Mouse (Mus musculus): Measurements from ENCODE around the gene Atxn3.
"Not testable (repeated sequence)": the region's sequence is repeated elsewhere in the genome, so short reads cannot be mapped to it uniquely, and the experiment has no call there.

The Atxn3 gene

GRCm38 (mm10) chr12:101957942-101958544, at the start of gene Atxn3:
TSS of gene Atxn3 (minus strand) at chr12:101958246.
- peak; percentile 96 to 99 for DNase-seq (ENCODE audit: low spot score in 2 of 2)

- no peak for DNase-seq (ENCODE audit: low spot score in 2 of 2)
These were observed 42.7 kb upstream of the Atxn3 start for GRCm38 (mm10) chr12:102000785-102001184.

GRCm38 (mm10) chr12:101998929-101999328, 40.9 kb upstream of the Atxn3 start:
- DNase-seq (ENCODE audit: low spot score in 2 of 2), result no peak

- no peak for DNase-seq (ENCODE audit: low spot score in 2 of 2)
These were observed 36.8 kb upstream of the Atxn3 start for GRCm38 (mm10) chr12:101994576-101995467.

DNA sequence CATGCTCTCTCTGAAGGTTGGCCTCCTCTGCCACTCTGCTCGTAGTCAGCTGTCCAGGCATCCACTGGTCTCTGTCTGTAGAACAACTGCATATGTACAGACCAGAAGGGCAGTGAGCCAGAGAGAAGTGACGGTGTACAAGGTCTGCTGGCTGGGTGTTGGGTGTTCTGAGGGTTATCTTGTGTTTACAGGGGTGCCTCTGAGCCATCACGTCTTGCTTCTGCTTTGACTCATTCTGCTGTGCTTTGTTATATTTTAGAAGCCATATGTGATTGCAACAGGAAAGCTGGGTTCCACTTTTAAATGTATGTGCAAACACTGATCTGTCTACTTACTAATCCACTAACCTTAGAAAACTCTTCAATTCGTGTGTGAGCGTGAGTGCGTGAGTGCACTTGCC, 29.6 kb upstream of the Atxn3 start:
- DNase-seq (ENCODE audit: low spot score in 2 of 2), result no peak

DNA sequence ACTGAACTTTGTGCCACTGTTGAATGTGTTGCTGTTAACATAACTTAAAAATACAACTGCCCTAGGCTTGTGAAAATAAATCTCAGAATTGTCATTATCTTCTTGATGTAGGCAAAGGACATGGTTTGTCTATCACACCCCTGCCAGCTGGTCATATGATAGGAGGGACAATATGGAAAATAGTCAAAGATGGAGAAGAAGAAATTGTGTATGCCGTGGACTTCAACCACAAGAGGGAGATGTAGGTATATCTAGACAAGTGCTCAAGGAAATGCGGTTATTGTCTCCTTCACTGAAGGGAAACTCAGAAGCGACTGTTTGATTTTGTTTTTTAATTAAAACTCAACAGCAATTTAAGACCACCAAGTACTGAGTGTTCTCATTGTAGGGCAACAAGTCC, 27.1 kb upstream of the Atxn3 start:
- DNase-seq (ENCODE audit: low spot score in 2 of 2), result no peak

- DNase-seq (ENCODE audit: low spot score in 2 of 2), result no peak
These were observed 24.9 kb upstream of the Atxn3 start for GRCm38 (mm10) chr12:101982977-101983376.

DNA sequence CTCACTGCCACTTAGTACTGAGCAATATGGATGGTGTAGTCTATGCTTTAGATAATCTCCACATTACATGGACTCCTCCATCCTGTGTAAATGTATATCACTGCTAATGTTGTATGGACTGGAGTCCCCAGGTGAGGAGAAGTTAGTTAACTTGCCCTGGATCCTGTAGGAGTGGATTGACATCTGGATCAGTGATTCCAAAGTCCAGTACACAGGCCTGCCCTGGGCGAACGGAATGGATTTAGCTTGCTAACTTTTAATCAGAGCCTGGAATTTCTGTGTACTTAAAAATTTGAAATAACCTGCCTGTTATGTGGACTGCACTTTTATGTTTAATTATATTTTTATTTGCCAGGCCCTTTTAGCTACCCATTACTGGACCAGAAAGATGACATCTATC, 23.5 kb upstream of the Atxn3 start:
- no peak for DNase-seq (ENCODE audit: low spot score in 2 of 2)

GRCm38 (mm10) chr12:101980266-101980665, 22.2 kb upstream of the Atxn3 start:
- no peak for DNase-seq (ENCODE audit: low spot score in 2 of 2)

- no peak for DNase-seq (ENCODE audit: low spot score in 2 of 2)
These were observed 21.2 kb upstream of the Atxn3 start for GRCm38 (mm10) chr12:101979213-101979750.

DNA sequence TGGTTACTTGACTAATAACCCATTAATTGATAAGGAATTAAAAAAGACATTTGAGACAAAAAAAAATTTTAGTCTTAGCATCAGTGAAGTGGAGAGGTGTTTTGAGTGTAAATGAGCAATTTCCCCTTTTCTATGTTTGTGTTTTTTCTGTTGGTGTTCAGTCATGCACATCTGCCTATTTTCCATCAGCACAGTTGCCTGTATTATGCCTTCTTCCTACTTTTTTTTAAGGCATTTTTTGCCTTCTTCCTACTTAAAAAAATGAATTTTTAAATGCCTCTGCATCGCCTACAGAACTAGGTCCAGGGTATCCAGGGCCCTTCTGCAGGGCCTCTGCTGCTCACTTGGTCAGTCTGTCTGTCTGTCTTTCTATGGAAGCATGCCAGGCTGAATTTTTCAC, 20.5 kb upstream of the Atxn3 start:
- DNase-seq (ENCODE audit: low spot score in 2 of 2), result no peak

DNA sequence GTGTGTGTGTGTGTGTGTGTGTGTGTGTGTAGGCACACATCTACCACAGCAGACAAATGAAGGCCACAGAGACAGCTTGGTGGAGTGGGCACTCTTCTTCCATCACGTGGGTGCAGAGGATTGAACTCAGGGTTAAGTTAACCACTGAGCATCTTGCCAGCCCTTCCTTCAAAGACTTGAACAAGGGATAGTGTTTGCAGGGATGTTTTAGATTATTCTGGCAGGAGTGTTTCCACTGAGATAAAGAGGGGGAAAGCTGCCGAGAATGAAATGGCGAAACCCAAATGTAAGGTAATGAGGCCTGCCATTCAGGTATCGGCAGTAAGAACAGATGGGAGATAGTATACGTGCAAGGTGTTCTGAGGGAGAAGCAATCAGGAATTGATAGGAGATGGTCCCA, 20.1 kb upstream of the Atxn3 start:
- DNase-seq (ENCODE audit: low spot score in 2 of 2), result no peak

DNA sequence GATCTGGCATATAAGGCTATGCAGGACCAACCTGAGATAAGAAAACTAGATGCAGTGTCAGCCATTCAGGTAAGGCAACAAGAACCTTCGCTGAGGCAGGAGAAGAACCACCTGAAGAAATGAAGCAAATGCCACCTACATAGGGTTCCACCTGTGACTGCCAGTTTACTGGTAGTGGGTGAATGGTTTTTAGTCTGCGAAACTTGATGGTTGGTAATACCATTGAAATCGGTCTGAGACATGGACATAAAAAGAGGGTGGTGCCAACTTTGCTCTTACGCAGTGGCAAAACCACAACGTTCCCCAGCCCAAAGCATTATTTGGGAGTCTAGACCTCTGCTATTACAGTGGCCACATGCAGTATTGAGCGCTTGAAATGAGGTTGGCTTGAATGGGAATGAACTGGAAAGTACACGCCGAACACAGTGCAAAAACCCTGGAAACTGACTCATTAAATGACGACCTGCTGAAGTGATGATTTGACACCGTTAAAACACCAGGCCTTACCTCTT, 19.4 kb upstream of the Atxn3 start:
- DNase-seq (ENCODE audit: low spot score in 2 of 2), result no peak

DNA sequence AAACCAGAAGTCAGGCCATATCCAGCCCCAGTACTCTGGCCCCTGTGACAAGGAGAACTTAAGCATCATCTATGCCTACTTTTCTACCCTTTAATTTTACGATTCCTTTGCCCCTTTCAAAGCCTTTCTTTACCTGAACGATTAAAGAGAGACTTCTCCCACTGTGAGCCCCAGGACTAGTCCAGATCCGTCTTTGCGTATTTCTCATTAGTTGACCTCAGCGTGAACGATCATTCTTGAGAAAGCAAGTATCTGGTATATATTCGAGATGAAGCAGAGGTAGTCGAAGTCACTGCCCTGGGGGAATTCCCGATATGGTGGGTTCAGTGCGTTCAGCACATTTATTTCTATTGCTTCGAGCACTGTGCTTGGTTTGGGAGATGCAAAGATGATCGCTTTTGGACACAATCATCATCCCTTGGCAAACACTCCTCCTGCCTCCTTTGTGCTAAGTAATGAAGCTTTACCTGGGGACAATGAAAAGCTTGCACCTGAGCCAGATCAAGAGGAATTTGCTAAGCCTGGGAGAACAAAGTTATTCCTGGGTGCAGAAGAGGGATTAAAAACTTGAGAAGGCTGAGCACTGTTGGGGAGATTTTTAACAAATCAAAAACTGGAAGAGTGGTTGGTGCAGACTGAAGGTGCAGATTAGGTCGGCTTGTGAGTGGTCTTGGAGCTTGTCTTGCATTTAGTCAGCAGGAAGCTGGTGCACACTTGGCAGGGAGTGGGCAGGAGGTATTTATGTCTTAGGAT, 18.8 kb upstream of the Atxn3 start:
- no peak for DNase-seq (ENCODE audit: low spot score in 2 of 2)

DNA sequence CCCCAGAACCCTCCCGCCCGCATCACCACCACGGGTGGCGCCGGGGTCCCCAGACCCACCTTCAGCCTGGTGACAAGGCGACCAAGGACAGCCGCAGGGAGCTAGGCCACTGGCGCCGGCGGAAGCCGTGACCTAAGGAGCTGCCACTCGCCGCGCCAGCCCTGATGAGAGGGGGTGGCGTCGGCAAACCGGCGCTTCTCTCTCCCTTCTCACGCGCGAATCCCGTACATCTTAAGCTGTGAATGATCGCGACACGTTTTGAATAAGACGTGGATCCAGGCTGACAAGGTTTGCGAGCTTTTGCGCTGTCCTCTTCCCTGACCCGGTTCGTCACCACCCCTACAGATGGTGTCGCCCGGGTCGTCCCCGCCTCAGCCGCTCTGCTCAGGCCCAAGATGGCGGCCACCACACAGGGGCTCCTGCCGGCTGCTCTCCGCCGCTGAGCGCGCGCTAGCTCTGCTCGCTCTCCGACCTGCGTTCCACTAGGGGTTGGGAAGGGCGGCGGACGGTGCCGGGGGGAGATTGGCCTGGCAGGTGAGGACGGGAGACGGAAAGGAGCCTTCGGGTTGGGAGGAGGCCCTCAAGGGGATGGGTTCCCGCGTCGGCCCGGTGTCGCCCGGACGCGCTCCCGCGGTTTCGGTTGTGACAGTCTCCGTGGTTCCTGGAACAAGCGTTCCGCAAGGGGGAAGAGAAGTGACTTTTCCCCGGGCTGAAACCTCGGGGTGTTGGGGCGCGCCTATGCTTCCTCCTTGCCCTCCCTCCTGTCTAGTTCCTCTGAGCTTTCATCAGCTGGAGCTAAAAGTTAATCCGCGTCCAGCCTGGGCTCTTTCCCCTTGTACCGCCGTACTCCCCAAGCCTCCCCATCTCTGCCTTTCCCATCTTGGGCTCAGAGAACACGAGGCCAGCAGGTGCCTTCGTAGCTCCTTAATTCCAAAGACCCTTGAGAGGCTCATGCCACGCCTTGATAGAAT, 17.8 kb upstream of the Atxn3 start, which contains the start of gene Cpsf2:
Gene Cpsf2 (plus strand): TSS at position 388 of the 971 bp plus-strand sequence.
- DNase-seq (ENCODE audit: low spot score in 2 of 2), result peak; percentile 81 to 82

GRCm38 (mm10) chr12:101975167-101975600, 17.1 kb upstream of the Atxn3 start:
- DNase-seq (ENCODE audit: low spot score in 2 of 2), result no peak

- DNase-seq (ENCODE audit: low spot score in 2 of 2), result no peak
These were observed 16.5 kb upstream of the Atxn3 start for GRCm38 (mm10) chr12:101974571-101974970.

GRCm38 (mm10) chr12:101972230-101972629, 14.2 kb upstream of the Atxn3 start:
- no peak for DNase-seq (ENCODE audit: low spot score in 2 of 2)

- no peak for DNase-seq (ENCODE audit: low spot score in 2 of 2)
These were observed 13.3 kb upstream of the Atxn3 start for GRCm38 (mm10) chr12:101971311-101971710.

- not testable (repeated sequence) for DNase-seq (ENCODE audit: low spot score in 2 of 2)
These were observed 1.1 kb upstream of the Atxn3 start for GRCm38 (mm10) chr12:101958960-101959780.
